Mouse (Mus musculus) heart, adult 2 months (tissue): ENCODE data around the gene Rpusd4. TPM values are rescaled to one million over a fixed set of nuclear protein-coding genes. Genes with fewer than 3 reads are reported as not detected.

Experiments used
- DNase-seq, 2 experiments: peaks; one replicate each; pipeline ENCODE4 v3.0.0; 2021
- H3K27ac ChIP-seq: fragments of 200-600 bp; 2 replicates; pipeline ENCODE4 v1.8.1; 2022
- H3K27me3 ChIP-seq: fragments of 200-500 bp; 2 replicates; pipeline ENCODE4 v1.6.1; 2012; ENCODE audit warnings: mild to moderate bottlenecking, low read length, inconsistent platforms, mixed read lengths; ENCODE audit not compliant: control insufficient read depth, insufficient read depth
- H3K36me3 ChIP-seq: fragments of 200-500 bp; 2 replicates; pipeline ENCODE4 v1.6.1; 2012; ENCODE audit warnings: low read length, inconsistent platforms; ENCODE audit not compliant: control insufficient read depth, insufficient read depth
- H3K4me1 ChIP-seq: fragments of 200-500 bp; 2 replicates; pipeline ENCODE4 v1.6.1; 2011; ENCODE audit warnings: low read length; ENCODE audit not compliant: control insufficient read depth, insufficient read depth
- H3K4me3 ChIP-seq: fragments of 200-600 bp; 2 replicates; pipeline ENCODE4 v1.8.1; 2022
- H3K79me2 ChIP-seq: fragments of 200-500 bp; replicated peaks from 2 replicates; pipeline ENCODE4 v1.6.1; 2012; ENCODE audit warnings: mild to moderate bottlenecking, inconsistent platforms, low read length, moderate library complexity, mixed read lengths; ENCODE audit not compliant: control insufficient read depth, insufficient read depth
- H3K9ac ChIP-seq: fragments of 200-500 bp; 2 replicates; pipeline ENCODE4 v1.6.1; 2012; ENCODE audit warnings: low read depth, mild to moderate bottlenecking, control low read depth, inconsistent platforms, low read length, mixed read lengths
- CTCF ChIP-seq: fragments of 200-600 bp; IDR thresholded peaks from 2 replicates; pipeline ENCODE4 v1.8.1; 2022; ENCODE audit warnings: antibody characterized with exemption, mild to moderate bottlenecking, moderate library complexity
- EP300 ChIP-seq: fragments of 200-500 bp; IDR thresholded peaks from 2 replicates; pipeline ENCODE4 v1.6.1; 2011; ENCODE audit warnings: low read depth, low read length, control low read depth; ENCODE audit not compliant: insufficient read depth
- POLR2A ChIP-seq: fragments of 200-500 bp; IDR thresholded peaks from 2 replicates; pipeline ENCODE4 v1.6.1; 2011; ENCODE audit warnings: mild to moderate bottlenecking, low read depth, low read length, control low read depth; ENCODE audit not compliant: insufficient read depth
- WGBS: fragments of 180-500 bp; shearing (Covaris S2); methylation state at CpG from one replicate; pipeline ENCODE4 v1.1.7; 2018; 5-methylcytosine and 5-hydroxymethylcytosine counted together
- intact Hi-C: fragments of 180-260 bp; cut with DNase I; formaldehyde crosslinking; loops from one replicate; pipeline ENCODE4 v1.15.1; 2025
- polyA plus RNA-seq: library from polyadenylated mRNA; depleted of rRNA; stranded (reverse); fragments of >200 nt; gene quantifications from 2 replicates; pipeline ENCODE4 v1.2.3, GENCODE M21; 2012; rRNA removed
- total RNA-seq, 2 experiments: library from RNA; stranded (reverse); gene quantifications; 2 replicates each; pipeline ENCODE4 v1.2.3; 2021

Gene Rpusd4
- total and polyA plus RNA-seq, 3 experiments: 10.9 to 12.7 (median 12.2) TPM

- 54% methylated on average over 9 of the region's 9 CpGs for WGBS
- intact Hi-C loops: no loop called here
- TF ChIP-seq CTCF: no peak
Measured at GRCm38 (mm10) chr9:35318537-35319172, 51.0 kb downstream of the Rpusd4 start.

GRCm38 (mm10) chr9:35320288-35320687 is 52.6 kb downstream of the Rpusd4 start:
- no peak for TF ChIP-seq CTCF
- TF ChIP-seq EP300: no peak
- TF ChIP-seq POLR2A: no peak
- Histone ChIP-seq H3K27ac (no peak overlapping the region), H3K4me3 (no peak overlapping the region), H3K79me2 (no peaks in the 10 kb centered on the region), H3K27me3 (no peaks in the 10 kb centered on the region), H3K36me3 (no peaks in the 10 kb centered on the region), H3K4me1 (no peaks in the 10 kb centered on the region), H3K9ac (no peak overlapping the region)
- no peak for DNase-seq
- WGBS: 83% methylated on average over 4 of the region's 4 CpGs
- intact Hi-C loops: no loop called here

More at GRCm38 (mm10) chr9:35318537-35319172, 51.0 kb downstream of the Rpusd4 start:
- Histone ChIP-seq H3K4me1 (no peaks in the 10 kb centered on the region), H3K79me2 (no peaks in the 10 kb centered on the region), H3K36me3 (no peaks in the 10 kb centered on the region), H3K4me3 (no peak overlapping the region), H3K27me3 (no peaks in the 10 kb centered on the region), H3K9ac (no peak overlapping the region), H3K27ac (no peak overlapping the region)
- DNase-seq: no peak

GRCm38 (mm10) chr9:35323974-35324373 is 56.3 kb downstream of the Rpusd4 start:
- no peak overlapping the region for H3K27ac ChIP-seq
- DNase-seq: no peak
- H3K36me3 ChIP-seq: no peaks in the 10 kb centered on the region
- H3K4me1 ChIP-seq: no peaks in the 10 kb centered on the region
- H3K4me3 ChIP-seq: no peak overlapping the region
- TF ChIP-seq POLR2A: no peak
- TF ChIP-seq CTCF: no peak
- TF ChIP-seq EP300: no peak
- no peaks in the 10 kb centered on the region for H3K79me2 ChIP-seq
- no peak overlapping the region for H3K9ac ChIP-seq
- no peaks in the 10 kb centered on the region for H3K27me3 ChIP-seq
- 86% methylated on average over 4 of the region's 4 CpGs for WGBS
- intact Hi-C loops: no loop called here

- H3K4me3 ChIP-seq: no peak overlapping the region
- WGBS: 51% methylated on average over 2 of the region's 2 CpGs
- no peaks in the 10 kb centered on the region for H3K79me2 ChIP-seq
- intact Hi-C loops: no loop called here
- no peak overlapping the region for H3K9ac ChIP-seq
- TF ChIP-seq POLR2A: no peak
- no peak for TF ChIP-seq CTCF
- TF ChIP-seq EP300: no peak
- H3K27me3 ChIP-seq: no peaks in the 10 kb centered on the region
- no peaks in the 10 kb centered on the region for H3K36me3 ChIP-seq
- H3K27ac ChIP-seq: no peak overlapping the region
- no peak for DNase-seq
- no peaks in the 10 kb centered on the region for H3K4me1 ChIP-seq
Measured at GRCm38 (mm10) chr9:35324571-35324970, 56.9 kb downstream of the Rpusd4 start.

GRCm38 (mm10) chr9:35326644-35327263 is 59.1 kb downstream of the Rpusd4 start:
- intact Hi-C loops: no loop called here
- no peaks in the 10 kb centered on the region for H3K36me3 ChIP-seq
- no peak overlapping the region for H3K9ac ChIP-seq
- no peak overlapping the region for H3K27ac ChIP-seq
- H3K4me3 ChIP-seq: no peak overlapping the region
- H3K4me1 ChIP-seq: no peaks in the 10 kb centered on the region
- H3K79me2 ChIP-seq: no peaks in the 10 kb centered on the region
- no peaks in the 10 kb centered on the region for H3K27me3 ChIP-seq
- DNase-seq: no peak
- WGBS: 83% methylated on average over 7 of the region's 7 CpGs
- TF ChIP-seq CTCF: no peak
- TF ChIP-seq EP300: no peak
- no peak for TF ChIP-seq POLR2A

Other genes starting within 250 kb of the Rpusd4 start
- gene St3gal4, start 148.6 kb upstream of the Rpusd4 start, total RNA-seq: 10 to 100 TPM; 26.1 to 29.5 TPM
- gene St3gal4, start 148.6 kb upstream of the Rpusd4 start, polyA plus RNA-seq: 8.6 and 11.9 TPM in 2 replicates
- 10 to 100 TPM; 14.4 to 15.1 TPM for gene Dcps, start 91.8 kb upstream of the Rpusd4 start, total RNA-seq
- gene Dcps, start 91.8 kb upstream of the Rpusd4 start, polyA plus RNA-seq: 21.3 and 25.5 TPM in 2 replicates
- 10 to 100 TPM; 82.4 to 96.3 TPM for gene Srpr, start 67.7 kb upstream of the Rpusd4 start, total RNA-seq
- 67.6 and 105 TPM in 2 replicates for gene Srpr, start 67.7 kb upstream of the Rpusd4 start, polyA plus RNA-seq
- 1 to 10 TPM; 4.9 to 6.5 TPM for gene Tirap, start 67.6 kb upstream of the Rpusd4 start, total RNA-seq
- gene Tirap, start 67.6 kb upstream of the Rpusd4 start, polyA plus RNA-seq: 9.5 and 11.0 TPM in 2 replicates
- gene Foxred1, start 56.8 kb upstream of the Rpusd4 start, total RNA-seq: 10 to 100 TPM; 70.4 to 75.6 TPM
- 56.8 and 100 TPM in 2 replicates for gene Foxred1, start 56.8 kb upstream of the Rpusd4 start, polyA plus RNA-seq
- 10 to 100 TPM; 15.2 to 15.9 TPM for gene Fam118b, start 60 bp upstream of the Rpusd4 start, total RNA-seq
- gene Fam118b, start 60 bp upstream of the Rpusd4 start, polyA plus RNA-seq: 13.8 and 17.3 TPM in 2 replicates
- gene Cdon, start 153.3 kb downstream of the Rpusd4 start, total RNA-seq: 10 to 100 TPM in 1 of 2 experiments, 1 to 10 TPM in 1; 9.7 to 10.2 TPM
- 6.0 and 10.9 TPM in 2 replicates for gene Cdon, start 153.3 kb downstream of the Rpusd4 start, polyA plus RNA-seq